Mouse (Mus musculus): ENCODE results near the gene Gpx6. TPM values are rescaled to one million over a fixed set of nuclear protein-coding genes. Genes with fewer than 3 reads are reported as not detected.

Gene Gpx6
- polyA plus RNA-seq, 1 experiment from 2014 or later, result not detected

DNA sequence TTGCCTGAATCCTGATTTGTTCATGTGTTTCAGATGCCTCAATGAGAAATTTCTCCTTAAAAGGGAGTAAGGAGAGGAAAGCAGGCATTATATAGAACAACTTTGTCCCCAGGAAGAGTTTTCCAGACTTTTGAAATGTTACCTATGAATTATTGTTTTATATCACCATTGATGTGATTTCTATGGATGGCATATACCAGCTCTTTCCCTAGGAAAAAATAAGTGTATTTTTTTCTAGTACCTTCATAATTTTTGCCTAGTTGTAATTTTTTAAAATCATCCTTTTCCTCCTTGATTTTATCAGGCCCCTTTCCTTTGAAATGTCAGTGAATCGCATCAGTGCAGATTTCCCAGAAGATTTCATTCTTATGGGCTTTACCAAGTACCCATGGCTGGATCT is 34.7 kb downstream of the Gpx6 start, which contains the start of gene Olfr1367:
Gene Olfr1367 (plus strand): TSS at position 301 of the 400 bp plus-strand sequence.
- Histone ChIP-seq H3K4me1 (ENCODE audit: control insufficient read depth, insufficient read depth, low read length) (no peaks in the 10 kb centered on the region), H3K9me3 (ENCODE audit: control insufficient read depth, low read length) (no peaks in the 10 kb centered on the region), H3K27me3 (ENCODE audit: control insufficient read depth, insufficient read depth, low read length) (no peaks in the 10 kb centered on the region), H3K27ac (ENCODE audit: low read depth, low read length) (no peak within 1 kb of the TSS), H3K4me2 (ENCODE audit: low read depth) (no peak within 1 kb of the TSS), H3K4me3 (ENCODE audit: low read depth, low read length) (no peak within 1 kb of the TSS), H3K9ac (ENCODE audit: low read length) (no peak within 1 kb of the TSS), H3K36me3 (ENCODE audit: control insufficient read depth, insufficient read depth, low read length) (no peaks in the 10 kb centered on the region)
- no peak for ATAC-seq (ENCODE audit: insufficient read depth, low FRiP score, low TSS enrichment)
- WGBS, result 90% methylated on average over 1 of the region's 1 CpGs
- DNase-seq (ENCODE audit: low spot score), result no peak

DNA sequence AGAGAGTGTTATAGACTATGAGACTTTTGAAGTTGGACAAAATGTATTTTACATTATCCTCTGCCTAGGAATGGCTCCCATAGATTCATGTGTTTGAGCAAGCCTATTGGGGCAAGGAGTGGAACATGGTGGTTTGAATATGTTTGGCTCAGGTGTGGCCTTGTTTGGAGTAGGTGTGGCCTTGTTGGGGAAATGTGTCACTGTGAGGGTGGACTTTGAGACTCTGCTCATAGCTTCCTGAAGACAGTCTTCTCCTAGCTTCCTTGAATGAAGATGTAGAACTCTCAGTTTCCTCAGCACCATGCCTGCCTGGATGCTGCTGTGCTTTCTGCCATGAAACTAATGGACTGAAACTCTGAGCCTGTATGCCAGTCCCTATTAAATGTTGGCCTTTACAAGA is 38.7 kb downstream of the Gpx6 start:
- no peak overlapping the region for H3K9ac ChIP-seq (ENCODE audit: low read length)
- no peaks in the 10 kb centered on the region for H3K27me3 ChIP-seq (ENCODE audit: control insufficient read depth, insufficient read depth, low read length)
- no peaks in the 10 kb centered on the region for H3K36me3 ChIP-seq (ENCODE audit: control insufficient read depth, insufficient read depth, low read length)
- H3K9me3 ChIP-seq (ENCODE audit: control insufficient read depth, low read length), result no peaks in the 10 kb centered on the region
- H3K4me2 ChIP-seq (ENCODE audit: low read depth), result no peak overlapping the region
- no peak for DNase-seq (ENCODE audit: low spot score)
- H3K4me1 ChIP-seq (ENCODE audit: control insufficient read depth, insufficient read depth, low read length), result no peaks in the 10 kb centered on the region
- H3K27ac ChIP-seq (ENCODE audit: low read depth, low read length), result no peak overlapping the region
- ATAC-seq (ENCODE audit: insufficient read depth, low FRiP score, low TSS enrichment), result no peak
- H3K4me3 ChIP-seq (ENCODE audit: low read depth, low read length), result no peak overlapping the region

DNA sequence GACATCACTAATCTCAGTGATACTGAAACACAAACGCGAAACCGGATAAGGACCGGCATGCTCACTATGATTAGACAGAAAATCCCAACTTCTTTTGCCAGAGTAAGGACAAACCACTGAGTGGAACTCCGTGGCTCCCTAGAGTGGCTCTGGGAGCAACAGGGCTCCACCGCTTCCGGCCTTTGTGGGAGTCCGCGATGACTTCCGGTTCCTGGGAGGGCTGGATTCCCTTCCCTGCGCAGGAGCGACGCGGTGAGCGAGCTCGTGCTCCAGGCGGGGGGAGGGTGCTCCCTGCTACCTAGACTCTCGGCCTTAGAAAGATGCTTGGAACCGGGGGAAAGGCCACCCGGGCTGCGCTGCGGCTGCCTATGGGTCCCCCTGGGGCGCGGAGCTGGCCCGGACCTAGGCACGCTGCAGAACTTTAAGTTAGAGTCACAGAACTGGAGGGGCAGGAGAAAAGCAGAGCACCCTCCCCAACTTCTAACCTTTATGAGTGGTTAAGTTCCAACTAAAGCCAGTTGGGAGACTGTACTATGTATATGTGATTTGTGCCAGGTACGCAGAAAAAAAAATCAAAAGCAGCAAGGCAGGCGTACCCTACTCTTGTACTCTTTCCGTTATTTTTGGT is 50.8 kb downstream of the Gpx6 start, which contains the start of gene Zscan12:
Gene Zscan12 (plus strand): TSS at position 200 of the 628 bp plus-strand sequence.
- no peaks in the 10 kb centered on the region; the same call in 1 of the 2 replicates for H3K4me1 ChIP-seq (ENCODE audit: control insufficient read depth, insufficient read depth, low read length)
- H3K27me3 ChIP-seq (ENCODE audit: control insufficient read depth, insufficient read depth, low read length), result no peaks in the 10 kb centered on the region
- peak within 1 kb of the TSS; percentile 77 for H3K4me3 ChIP-seq (ENCODE audit: low read depth, low read length)
- peaks cover 2% of the 10 kb centered on the region; the same call in 1 of the 2 replicates for H3K36me3 ChIP-seq (ENCODE audit: control insufficient read depth, insufficient read depth, low read length)
- DNase-seq (ENCODE audit: low spot score) (peak; percentile 93), ATAC-seq (ENCODE audit: insufficient read depth, low FRiP score, low TSS enrichment) (peak; percentile 97)
- 0 out of 2 replicates have a peak within 1 kb of the TSS, but pooled peaks have one; percentile 50 for H3K27ac ChIP-seq (ENCODE audit: low read depth, low read length)
- under 1% methylated on average over 29 of the region's 29 CpGs for WGBS
- H3K9me3 ChIP-seq (ENCODE audit: control insufficient read depth, low read length), result no peaks in the 10 kb centered on the region
- peak within 1 kb of the TSS; percentile 94 for H3K9ac ChIP-seq (ENCODE audit: low read length)
- H3K4me2 ChIP-seq (ENCODE audit: low read depth), result peak within 1 kb of the TSS; percentile 62

DNA sequence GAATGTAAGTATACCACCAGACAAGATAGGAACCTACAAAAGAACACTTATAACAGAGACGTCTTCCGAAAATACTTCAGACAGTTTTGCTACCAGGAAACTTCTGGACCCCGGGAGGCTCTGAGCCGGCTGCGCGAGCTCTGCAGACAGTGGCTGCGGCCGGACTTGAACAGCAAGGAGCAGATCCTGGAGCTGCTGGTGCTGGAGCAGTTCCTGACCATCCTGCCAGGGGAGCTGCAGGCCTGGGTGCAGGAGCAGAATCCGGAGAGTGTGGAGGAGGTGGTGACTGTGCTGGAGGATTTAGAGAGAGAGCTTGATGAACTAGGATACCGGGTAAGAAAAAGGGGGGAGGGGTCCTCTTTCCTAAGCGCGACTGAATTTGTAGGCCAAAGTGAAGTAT is 51.8 kb downstream of the Gpx6 start:
- DNase-seq (ENCODE audit: low spot score), result no peak

DNA sequence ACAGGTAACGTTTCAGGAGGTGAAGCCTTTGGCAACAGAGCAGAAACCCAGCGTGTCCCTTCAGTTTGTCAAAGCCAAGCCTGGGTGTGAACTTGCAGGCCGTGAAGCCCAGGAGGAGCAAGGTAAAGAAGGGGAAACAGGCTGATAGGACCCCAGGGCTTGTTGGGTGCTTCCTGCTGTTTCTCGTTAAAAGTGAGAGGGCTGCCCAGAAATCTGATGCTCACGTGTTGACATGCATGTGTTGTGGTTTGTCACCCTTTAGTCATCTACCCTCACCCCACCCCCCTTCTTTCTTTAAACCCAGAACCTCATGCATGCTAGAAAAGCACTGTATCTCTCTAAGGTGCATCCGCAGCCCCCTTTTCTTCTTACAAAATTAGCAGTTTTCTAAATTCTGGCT is 54.7 kb downstream of the Gpx6 start:
- no peaks in the 10 kb centered on the region; the same call in 1 of the 2 replicates for H3K4me1 ChIP-seq (ENCODE audit: control insufficient read depth, insufficient read depth, low read length)
- no peak overlapping the region for H3K4me2 ChIP-seq (ENCODE audit: low read depth)
- H3K9me3 ChIP-seq (ENCODE audit: control insufficient read depth, low read length), result no peaks in the 10 kb centered on the region
- no peak for ATAC-seq (ENCODE audit: insufficient read depth, low FRiP score, low TSS enrichment)
- 83% methylated on average over 6 of the region's 6 CpGs for WGBS
- no peak overlapping the region for H3K9ac ChIP-seq (ENCODE audit: low read length)
- peaks cover 15% of the 10 kb centered on the region for H3K36me3 ChIP-seq (ENCODE audit: control insufficient read depth, insufficient read depth, low read length)
- DNase-seq (ENCODE audit: low spot score), result no peak
- H3K27ac ChIP-seq (ENCODE audit: low read depth, low read length), result no peak overlapping the region
- H3K27me3 ChIP-seq (ENCODE audit: control insufficient read depth, insufficient read depth, low read length), result no peaks in the 10 kb centered on the region
- H3K4me3 ChIP-seq (ENCODE audit: low read depth, low read length), result no peak overlapping the region

More for the DNA sequence above, 51.8 kb downstream of the Gpx6 start:
- 70% methylated on average over 12 of the region's 12 CpGs for WGBS
- no peaks in the 10 kb centered on the region for H3K9me3 ChIP-seq (ENCODE audit: control insufficient read depth, low read length)
- ATAC-seq (ENCODE audit: insufficient read depth, low FRiP score, low TSS enrichment), result no peak
- no peak overlapping the region for H3K4me3 ChIP-seq (ENCODE audit: low read depth, low read length)
- peak overlapping the region; percentile 62 for H3K4me2 ChIP-seq (ENCODE audit: low read depth)
- H3K4me1 ChIP-seq (ENCODE audit: control insufficient read depth, insufficient read depth, low read length), result no peaks in the 10 kb centered on the region; the same call in 1 of the 2 replicates
- no peak overlapping the region for H3K9ac ChIP-seq (ENCODE audit: low read length)
- no peak overlapping the region for H3K27ac ChIP-seq (ENCODE audit: low read depth, low read length)
- peaks cover 5% of the 10 kb centered on the region; the same call in 1 of the 2 replicates for H3K36me3 ChIP-seq (ENCODE audit: control insufficient read depth, insufficient read depth, low read length)
- H3K27me3 ChIP-seq (ENCODE audit: control insufficient read depth, insufficient read depth, low read length), result no peaks in the 10 kb centered on the region

Other genes with a start within 250 kb of the Gpx6 start
- gene Olfr1370, start 237.2 kb upstream of the Gpx6 start, polyA plus RNA-seq (2014; fragmentation: Nextera tagmentation; extraction: Ambion mirVana), result not detected in 2 replicates
- gene Olfr1369-ps1, start 200.6 kb upstream of the Gpx6 start, polyA plus RNA-seq (2014; fragmentation: Nextera tagmentation; extraction: Ambion mirVana), result not detected in 2 replicates
- gene Olfr263, start 182.5 kb upstream of the Gpx6 start, polyA plus RNA-seq (2014; fragmentation: Nextera tagmentation; extraction: Ambion mirVana), result not detected in 2 replicates
- not detected in 2 replicates for gene Olfr1368, start 166.3 kb upstream of the Gpx6 start, polyA plus RNA-seq (2014; fragmentation: Nextera tagmentation; extraction: Ambion mirVana)
- 150 and 160 TPM in 2 replicates for gene Trim27, start 132.7 kb upstream of the Gpx6 start, polyA plus RNA-seq (2014; fragmentation: Nextera tagmentation; extraction: Ambion mirVana)
- gene Gpx5, start 19.4 kb upstream of the Gpx6 start, polyA plus RNA-seq (2014; fragmentation: Nextera tagmentation; extraction: Ambion mirVana), result not detected in 2 replicates
- not detected in 2 replicates for gene Olfr1367, start 34.8 kb downstream of the Gpx6 start, polyA plus RNA-seq (2014; fragmentation: Nextera tagmentation; extraction: Ambion mirVana)
- gene Zscan12, start 50.7 kb downstream of the Gpx6 start, polyA plus RNA-seq (2014; fragmentation: Nextera tagmentation; extraction: Ambion mirVana), result 14.8 and 19.6 TPM in 2 replicates
- gene Zkscan3, start 90.6 kb downstream of the Gpx6 start, polyA plus RNA-seq (2014; fragmentation: Nextera tagmentation; extraction: Ambion mirVana), result 79.8 and 84.7 TPM in 2 replicates
- 4.1 and 4.9 TPM in 2 replicates for gene Pgbd1, start 128.9 kb downstream of the Gpx6 start, polyA plus RNA-seq (2014; fragmentation: Nextera tagmentation; extraction: Ambion mirVana)
- 14.9 and 17.5 TPM in 2 replicates for gene Zscan26, start 141.6 kb downstream of the Gpx6 start, polyA plus RNA-seq (2014; fragmentation: Nextera tagmentation; extraction: Ambion mirVana)
- 2.5 and 3.2 TPM in 2 replicates for gene Nkapl, start 156.4 kb downstream of the Gpx6 start, polyA plus RNA-seq (2014; fragmentation: Nextera tagmentation; extraction: Ambion mirVana)
- 4.0 and 4.5 TPM in 2 replicates for gene Zkscan4, start 166.8 kb downstream of the Gpx6 start, polyA plus RNA-seq (2014; fragmentation: Nextera tagmentation; extraction: Ambion mirVana)
- gene Gm10065, start 167.3 kb downstream of the Gpx6 start, polyA plus RNA-seq (2014; fragmentation: Nextera tagmentation; extraction: Ambion mirVana), result 3.5 TPM in 1 of 2 replicates, not detected in the other
- 0.15 and 0.61 TPM in 2 replicates for gene AK157302, start 183.1 kb downstream of the Gpx6 start, polyA plus RNA-seq (2014; fragmentation: Nextera tagmentation; extraction: Ambion mirVana)
- 3.5 and 6.3 TPM in 2 replicates for gene Gm11273, start 189.3 kb downstream of the Gpx6 start, polyA plus RNA-seq (2014; fragmentation: Nextera tagmentation; extraction: Ambion mirVana)
- gene Zkscan8, start 219.0 kb downstream of the Gpx6 start, polyA plus RNA-seq (2014; fragmentation: Nextera tagmentation; extraction: Ambion mirVana), result 10.5 and 12.1 TPM in 2 replicates
- gene Olfr1366, start 230.7 kb downstream of the Gpx6 start, polyA plus RNA-seq (2014; fragmentation: Nextera tagmentation; extraction: Ambion mirVana), result 0.12 and 0.23 TPM in 2 replicates
- gene Olfr1535, start 247.8 kb downstream of the Gpx6 start, polyA plus RNA-seq (2014; fragmentation: Nextera tagmentation; extraction: Ambion mirVana), result 0.05 TPM in 1 of 2 replicates, not detected in the other

All from neural tube, embryonic 11.5 days (tissue).